Mouse (Mus musculus) MEL (cell line): ENCODE data around the gene Lrrn3.

Source experiments
- CHD2 ChIP-seq: IDR thresholded peaks from 2 replicates; pipeline ENCODE4 v1.6.1; 2011; ENCODE audit warnings: low read length, improper control_type of control experiment
- CTCF ChIP-seq, 3 experiments: IDR thresholded peaks in 2 of 3; conservative IDR thresholded peaks in 1 of 3; 2 replicates each; pipeline ENCODE4 v1.5.1; 2011 to 2012; ENCODE audit warnings: low read length in 3 of 3, low read depth in 2 of 3, mild to moderate bottlenecking in 2 of 3, improper control_type of control experiment in 1 of 3, inconsistent platforms in 1 of 3, mixed read lengths in 1 of 3, moderate library complexity in 1 of 3; ENCODE audit not compliant: control insufficient read depth in 1 of 3, insufficient read depth in 1 of 3, poor library complexity in 1 of 3, severe bottlenecking in 1 of 3
- EP300 ChIP-seq, 2 experiments: IDR thresholded peaks; 2 replicates each; pipeline ENCODE4 v1.6.1; 2011; ENCODE audit warnings: improper control_type of control experiment in 2 of 2, low read length in 2 of 2, low read depth in 1 of 2, mild to moderate bottlenecking in 1 of 2
- KAT2A ChIP-seq: conservative IDR thresholded peaks from 2 replicates; pipeline ENCODE4 v1.6.1; 2012; ENCODE audit warnings: low read depth, low read length, improper control_type of control experiment, inconsistent platforms
- MAFK ChIP-seq: IDR thresholded peaks from 2 replicates; pipeline ENCODE4 v1.6.1; 2011; ENCODE audit warnings: low read depth, mild to moderate bottlenecking, low read length, improper control_type of control experiment, borderline replicate concordance
- MAX ChIP-seq: IDR thresholded peaks from 2 replicates; pipeline ENCODE4 v1.6.1; 2011; ENCODE audit warnings: low read length, improper control_type of control experiment
- NELFE ChIP-seq: IDR thresholded peaks from 2 replicates; pipeline ENCODE4 v1.6.1; 2011; ENCODE audit warnings: low read depth, low read length, improper control_type of control experiment
- POLR2A ChIP-seq, 2 experiments: IDR thresholded peaks; 2 replicates each; pipeline ENCODE4 v1.6.1; 2011 to 2012; ENCODE audit warnings: low read length in 2 of 2, mild to moderate bottlenecking in 2 of 2, control low read depth in 1 of 2, improper control_type of control experiment in 1 of 2, low read depth in 1 of 2, moderate library complexity in 1 of 2; ENCODE audit not compliant: control insufficient read depth in 1 of 2, insufficient read depth in 1 of 2, poor library complexity in 1 of 2
- RAD21 ChIP-seq: IDR thresholded peaks from 2 replicates; pipeline ENCODE4 v1.6.1; 2011; ENCODE audit warnings: mild to moderate bottlenecking, low read depth, low read length, improper control_type of control experiment
- TCF12 ChIP-seq: IDR thresholded peaks from 2 replicates; pipeline ENCODE4 v1.6.1; 2014; ENCODE audit warnings: low read depth, mild to moderate bottlenecking, inconsistent platforms, low read length, improper control_type of control experiment, moderate library complexity
- UBTF ChIP-seq: IDR thresholded peaks from 2 replicates; pipeline ENCODE4 v1.6.1; 2012; ENCODE audit warnings: low read depth, mild to moderate bottlenecking, inconsistent platforms, low read length, improper control_type of control experiment, moderate library complexity, borderline replicate concordance; ENCODE audit not compliant: insufficient read depth
- USF2 ChIP-seq, 2 experiments: IDR thresholded peaks; 2 replicates each; pipeline ENCODE4 v1.6.1; 2011 to 2012; ENCODE audit warnings: improper control_type of control experiment in 2 of 2, low read length in 2 of 2, borderline replicate concordance in 1 of 2, inconsistent platforms in 1 of 2, low read depth in 1 of 2, mild to moderate bottlenecking in 1 of 2; ENCODE audit not compliant: insufficient read depth in 1 of 2

DNA sequence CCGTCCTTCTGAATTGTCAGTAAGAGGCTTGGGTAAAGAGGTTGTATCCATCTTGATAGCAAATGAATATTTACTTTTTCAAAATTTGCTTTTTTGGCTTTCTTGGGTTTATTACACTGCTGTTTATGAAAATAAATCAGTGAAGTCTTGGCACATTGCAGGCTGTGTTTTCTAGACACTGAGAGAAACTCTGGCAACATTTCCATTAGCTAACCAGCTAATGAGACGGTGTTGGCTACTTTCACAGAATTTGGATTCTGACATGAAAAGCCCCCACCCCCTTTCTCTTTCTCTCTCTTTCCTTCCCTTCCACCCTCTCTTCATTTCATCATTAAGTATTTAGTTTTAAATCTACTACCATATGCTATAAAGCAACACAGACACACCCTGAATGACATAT, 34.1 kb upstream of the Lrrn3 start:
- TF ChIP-seq CTCF (IDR thresholded peaks at IDR 0.05 in 2 of 3, conservative IDR thresholded peaks at IDR 0.05 in 1 of 3; ENCODE audit: control insufficient read depth in 1 of 3, insufficient read depth in 1 of 3, low read depth in 2 of 3, low read length in 3 of 3, poor library complexity in 1 of 3, severe bottlenecking in 1 of 3) (no peak), MAX (no peak), NELFE (no peak), POLR2A (IDR thresholded peaks at IDR 0.05; ENCODE audit: control insufficient read depth in 1 of 2, insufficient read depth in 1 of 2, low read depth in 1 of 2, low read length in 2 of 2, poor library complexity in 1 of 2) (no peak), KAT2A (no peak), CHD2 (no peak), RAD21 (no peak), USF2 (IDR thresholded peaks at IDR 0.05; ENCODE audit: borderline replicate concordance in 1 of 2, insufficient read depth in 1 of 2, low read depth in 1 of 2, low read length in 2 of 2) (no peak), EP300 (IDR thresholded peaks at IDR 0.05; ENCODE audit: low read depth in 1 of 2, low read length in 2 of 2) (no peak), MAFK (no peak), UBTF (no peak), TCF12 (no peak)
